Mouse (Mus musculus) gastrocnemius, adult 2 months (tissue): Measurements from ENCODE around the gene Sbno2. TPM values are rescaled to one million over a fixed set of nuclear protein-coding genes. Genes with fewer than 3 reads are reported as not detected.

Source experiments
- DNase-seq: peaks from one replicate; pipeline ENCODE4 v3.0.0; 2022
- H3K27ac ChIP-seq: fragments of 200-600 bp; 2 replicates; pipeline ENCODE4 v1.8.1; 2022; ENCODE audit warnings: mild to moderate bottlenecking
- H3K4me3 ChIP-seq: fragments of 200-600 bp; 2 replicates; pipeline ENCODE4 v1.8.1; 2022; ENCODE audit warnings: mild to moderate bottlenecking, moderate library complexity
- CTCF ChIP-seq: fragments of 200-600 bp; IDR thresholded peaks from 2 replicates; pipeline ENCODE4 v1.8.1; 2022; ENCODE audit warnings: antibody characterized with exemption, mild to moderate bottlenecking, moderate library complexity
- intact Hi-C: fragments of 180-260 bp; cut with DNase I; formaldehyde crosslinking; loops from one replicate; pipeline ENCODE4 v1.15.1; 2025
- total RNA-seq, 2 experiments: library from RNA; stranded (reverse); gene quantifications; 2 replicates each; pipeline ENCODE4 v1.2.3; 2021

Gene Sbno2
- total RNA-seq, 2 experiments from 2014 or later: 6.2 to 7.1 TPM

- DNase-seq: peak; percentile 17
- intact Hi-C loops: loop anchor here (5.0 kb wide), 1 partner anchor 100 kb away; no protein-coding TSS in a partner anchor
- no peak for TF ChIP-seq CTCF
- no peak overlapping the region for H3K27ac ChIP-seq
- H3K4me3 ChIP-seq: no peak overlapping the region
These were observed 26.6 kb upstream of the Sbno2 start for GRCm38 (mm10) chr10:80131952-80132350.

- H3K27ac ChIP-seq: no peak overlapping the region
- intact Hi-C loops: loop anchor here (5.0 kb wide), 1 partner anchor 99 kb away; no protein-coding TSS in a partner anchor
- no peak overlapping the region for H3K4me3 ChIP-seq
These were observed 26.1 kb upstream of the Sbno2 start for GRCm38 (mm10) chr10:80131316-80131951.

GRCm38 (mm10) chr10:80130403-80131031 is 25.1 kb upstream of the Sbno2 start:
- H3K4me3 ChIP-seq: no peak overlapping the region
- intact Hi-C loops: loop anchor here (5.0 kb wide), 1 partner anchor 98 kb away; no protein-coding TSS in a partner anchor
- no peak overlapping the region for H3K27ac ChIP-seq
- DNase-seq: peak; percentile 13
- TF ChIP-seq CTCF: no peak

More at GRCm38 (mm10) chr10:80131316-80131951, 26.1 kb upstream of the Sbno2 start:
- no peak for TF ChIP-seq CTCF
- DNase-seq: peak; percentile 26

GRCm38 (mm10) chr10:80129846-80130245 is 24.5 kb upstream of the Sbno2 start:
- no peak for TF ChIP-seq CTCF
- intact Hi-C loops: loop anchor here (5.0 kb wide), 1 partner anchor 98 kb away; no protein-coding TSS in a partner anchor
- peak; percentile 20 for DNase-seq
- H3K27ac ChIP-seq: no peak overlapping the region
- H3K4me3 ChIP-seq: no peak overlapping the region

- peak; percentile 17 for DNase-seq
- Histone ChIP-seq H3K4me3 (no peak overlapping the region), H3K27ac (no peak overlapping the region)
- no peak for TF ChIP-seq CTCF
- intact Hi-C loops: no loop called here
These were observed 22.5 kb upstream of the Sbno2 start for GRCm38 (mm10) chr10:80127920-80128319.

- Histone ChIP-seq H3K27ac (no peak overlapping the region), H3K4me3 (no peak overlapping the region)
- DNase-seq: peak; percentile 18
- intact Hi-C loops: no loop called here
- TF ChIP-seq CTCF: no peak
These were observed 18.7 kb upstream of the Sbno2 start for GRCm38 (mm10) chr10:80123932-80124562.

- DNase-seq: peak; percentile 13
- Histone ChIP-seq H3K27ac (0 out of 2 replicates have a peak overlapping the region, but pooled peaks have one; percentile 12), H3K4me3 (no peak overlapping the region)
- intact Hi-C loops: no loop called here
- no peak for TF ChIP-seq CTCF
These were observed 16.3 kb upstream of the Sbno2 start for GRCm38 (mm10) chr10:80121639-80122038.

- intact Hi-C loops: no loop called here
- no peak for TF ChIP-seq CTCF
- peak; percentile 79 for DNase-seq
- Histone ChIP-seq H3K27ac (peak overlapping the region; percentile 96), H3K4me3 (peak overlapping the region; percentile 100)
These were observed 14.8 kb upstream of the Sbno2 start for GRCm38 (mm10) chr10:80120146-80120545.

GRCm38 (mm10) chr10:80118552-80118951 is 13.2 kb upstream of the Sbno2 start:
- TF ChIP-seq CTCF: no peak
- Histone ChIP-seq H3K4me3 (peak overlapping the region; percentile 100), H3K27ac (peak overlapping the region; percentile 96)
- no peak for DNase-seq
- intact Hi-C loops: loop anchor here (2.0 kb wide), 1 partner anchor 20 kb away; the partner anchor contains the start of gene Atp5d

GRCm38 (mm10) chr10:80117736-80118135 is 12.4 kb upstream of the Sbno2 start:
- TF ChIP-seq CTCF: no peak
- H3K4me3 ChIP-seq: peak overlapping the region; percentile 100
- intact Hi-C loops: loop anchor here (2.0 kb wide), 1 partner anchor 21 kb away; the partner anchor contains the start of gene Atp5d
- no peak for DNase-seq
- peak overlapping the region; percentile 96 for H3K27ac ChIP-seq

GRCm38 (mm10) chr10:80116927-80117691 is 11.7 kb upstream of the Sbno2 start:
- TF ChIP-seq CTCF: peak; percentile 34
- peak; percentile 91 for DNase-seq
- peak overlapping the region; percentile 96 for H3K27ac ChIP-seq
- peak overlapping the region; percentile 100 for H3K4me3 ChIP-seq
- intact Hi-C loops: no loop called here

GRCm38 (mm10) chr10:80116563-80116926 is 11.2 kb upstream of the Sbno2 start:
- Histone ChIP-seq H3K4me3 (peak overlapping the region; percentile 100), H3K27ac (peak overlapping the region; percentile 96)
- DNase-seq: peak; percentile 56
- TF ChIP-seq CTCF: no peak
- intact Hi-C loops: no loop called here
